ENCODE assay signal across 15 mouse cellular contexts in genomic region chr1:162036461-162036835, GRCm38 (mm10). TPM values are rescaled to one million over a fixed set of nuclear protein-coding genes. Genes with fewer than 3 reads are reported as not detected.
DNase-seq lines count a peak whose midpoint lies in the region; ATAC-seq and TF ChIP-seq lines count a peak whose summit lies in the region.
"Had no signal": no experiment of that assay in that cellular context is flagged by ENCODE, and none has a peak within 500 bp of the region (broad histone marks: within the 10 kb centered on the region; RNA-seq: fewer than 3 reads in every experiment).

No protein-coding gene starts in this region.

- 0 out of 2 replicates have a peak, but pooled peaks have one; percentile 32 for ATAC-seq in forebrain, embryonic 16.5 days
- no peak for ATAC-seq in forebrain, embryonic 13.5 days
- no peak for ATAC-seq in kidney, postnatal 0 days (replicated peaks; ENCODE audit: low FRiP score, low read depth)
- ATAC-seq in embryonic facial prominence, embryonic 11.5 days (replicated peaks; ENCODE audit: insufficient number of reproducible peaks, low FRiP score, low TSS enrichment, low read depth), result 0 out of 2 replicates have a peak, but pooled peaks have one; percentile 57
- ATAC-seq in intestine, embryonic 15.5 days, result peak; percentile 34; the same call in 1 of the 2 replicates
- ATAC-seq: Patski had no signal

- H3K4me2 ChIP-seq in forebrain, embryonic 16.5 days (ENCODE audit: low read length), result no peak overlapping the region
- no peak overlapping the region for H3K4me2 ChIP-seq in forebrain, embryonic 13.5 days
- no peak overlapping the region for H3K4me2 ChIP-seq in kidney, postnatal 0 days (ENCODE audit: low read length)
- H3K4me2 ChIP-seq in embryonic facial prominence, embryonic 11.5 days (ENCODE audit: low read depth, low read length), result no peak overlapping the region
- no peak overlapping the region for H3K4me2 ChIP-seq in intestine, embryonic 15.5 days (replicated peaks)
- H3K4me2 ChIP-seq: forebrain, embryonic 15.5 days had no signal

- no peak overlapping the region for H3K27ac ChIP-seq in forebrain, embryonic 16.5 days (ENCODE audit: low read length)
- H3K27ac ChIP-seq in forebrain, embryonic 13.5 days, result no peak overlapping the region; the same call in 1 of the 2 replicates
- peak overlapping the region; percentile 67 for H3K27ac ChIP-seq in kidney, postnatal 0 days
- 0 out of 2 replicates have a peak overlapping the region, but pooled peaks have one; percentile 47 for H3K27ac ChIP-seq in embryonic facial prominence, embryonic 11.5 days (replicated peaks; ENCODE audit: low read depth, low read length)
- H3K27ac ChIP-seq in intestine, embryonic 15.5 days, result peak overlapping the region; percentile 81

- H3K4me3 ChIP-seq in forebrain, embryonic 16.5 days (replicated peaks; ENCODE audit: low read length), result no peak overlapping the region
- H3K4me3 ChIP-seq in forebrain, embryonic 13.5 days, result no peak overlapping the region
- H3K4me3 ChIP-seq in kidney, postnatal 0 days (replicated peaks; ENCODE audit: low read depth, low read length), result no peak overlapping the region
- H3K4me3 ChIP-seq in embryonic facial prominence, embryonic 11.5 days (ENCODE audit: low read depth, low read length), result no peak overlapping the region
- H3K4me3 ChIP-seq in intestine, embryonic 15.5 days (replicated peaks), result no peak overlapping the region
- H3K4me3 ChIP-seq: forebrain, embryonic 15.5 days had no signal

- TF ChIP-seq CTCF in kidney, postnatal 0 days (IDR thresholded peaks at IDR 0.05; ENCODE audit: low read depth), result no peak

- H3K36me3 ChIP-seq in forebrain, embryonic 16.5 days (ENCODE audit: control insufficient read depth, insufficient read depth), result no peaks in the 10 kb centered on the region
- H3K36me3 ChIP-seq in forebrain, embryonic 13.5 days (ENCODE audit: poor library complexity, severe bottlenecking), result no peaks in the 10 kb centered on the region
- H3K36me3 ChIP-seq in kidney, postnatal 0 days (ENCODE audit: insufficient read depth, low read length), result no peaks in the 10 kb centered on the region
- no peaks in the 10 kb centered on the region for H3K36me3 ChIP-seq in embryonic facial prominence, embryonic 11.5 days (replicated peaks; ENCODE audit: control insufficient read depth, insufficient read depth, low read depth, low read length)
- no peaks in the 10 kb centered on the region for H3K36me3 ChIP-seq in intestine, embryonic 15.5 days
- H3K36me3 ChIP-seq: forebrain, embryonic 15.5 days had no signal

- WGBS in forebrain, embryonic 16.5 days, result 20% methylated on average over 5 of the region's 5 CpGs
- 30% methylated on average over 5 of the region's 5 CpGs for WGBS in forebrain, embryonic 13.5 days
- WGBS in kidney, postnatal 0 days, result 33% methylated on average over 5 of the region's 5 CpGs
- 15% methylated on average over 5 of the region's 5 CpGs for WGBS in embryonic facial prominence, embryonic 11.5 days
- WGBS in intestine, embryonic 15.5 days, result 14% methylated on average over 5 of the region's 5 CpGs

- H3K4me1 ChIP-seq in forebrain, embryonic 16.5 days (replicated peaks; ENCODE audit: control insufficient read depth, insufficient read depth, low read length), result peaks cover 17% of the 10 kb centered on the region
- H3K4me1 ChIP-seq in forebrain, embryonic 13.5 days, result peaks cover 20% of the 10 kb centered on the region
- H3K4me1 ChIP-seq in kidney, postnatal 0 days (replicated peaks; ENCODE audit: insufficient read depth, low read length), result peaks cover 7% of the 10 kb centered on the region
- H3K4me1 ChIP-seq in embryonic facial prominence, embryonic 11.5 days (ENCODE audit: control insufficient read depth, insufficient read depth, low read length), result no peaks in the 10 kb centered on the region
- peaks cover 23% of the 10 kb centered on the region for H3K4me1 ChIP-seq in intestine, embryonic 15.5 days (replicated peaks)

- H3K9ac ChIP-seq in forebrain, embryonic 16.5 days (replicated peaks; ENCODE audit: low read depth, low read length), result no peak overlapping the region
- H3K9ac ChIP-seq in forebrain, embryonic 13.5 days, result no peak overlapping the region
- no peak overlapping the region for H3K9ac ChIP-seq in kidney, postnatal 0 days (ENCODE audit: low read depth, low read length)
- H3K9ac ChIP-seq in embryonic facial prominence, embryonic 11.5 days (replicated peaks; ENCODE audit: low read length), result no peak overlapping the region
- H3K9ac ChIP-seq in intestine, embryonic 15.5 days, result no peak overlapping the region; the same call in 1 of the 2 replicates
- H3K9ac ChIP-seq: forebrain, embryonic 15.5 days had no signal

- no peaks in the 10 kb centered on the region for H3K27me3 ChIP-seq in forebrain, embryonic 16.5 days (replicated peaks; ENCODE audit: control insufficient read depth, insufficient read depth, low read length)
- no peaks in the 10 kb centered on the region for H3K27me3 ChIP-seq in forebrain, embryonic 13.5 days
- no peaks in the 10 kb centered on the region for H3K27me3 ChIP-seq in kidney, postnatal 0 days (ENCODE audit: insufficient read depth, low read length)
- no peaks in the 10 kb centered on the region for H3K27me3 ChIP-seq in embryonic facial prominence, embryonic 11.5 days (ENCODE audit: control insufficient read depth, insufficient read depth, low read length)
- H3K27me3 ChIP-seq in intestine, embryonic 15.5 days (replicated peaks), result no peaks in the 10 kb centered on the region
- H3K27me3 ChIP-seq: forebrain, embryonic 15.5 days; Patski had no signal

- DNase-seq in kidney, postnatal 0 days (ENCODE audit: low spot score), result no peak
- no peak for DNase-seq in kidney, postnatal 25 days
- DNase-seq in embryonic facial prominence, embryonic 11.5 days (ENCODE audit: low spot score), result peak; percentile 63
- no peak for DNase-seq in spleen, postnatal 14 days (ENCODE audit: low spot score in 2 of 2)
- no peak for DNase-seq in spleen, postnatal 4 days (ENCODE audit: low spot score in 2 of 2)
- DNase-seq: cerebellum, adult 9-10 months; layer of hippocampus, postnatal 36 days; midbrain, embryonic 14.5 days had no signal

- H3K9me3 ChIP-seq in forebrain, embryonic 16.5 days (ENCODE audit: control insufficient read depth, low read length), result peaks cover 2% of the 10 kb centered on the region; the same call in 1 of the 2 replicates
- H3K9me3 ChIP-seq in forebrain, embryonic 13.5 days (replicated peaks), result peaks cover 3% of the 10 kb centered on the region; the same call in 1 of the 2 replicates
- H3K9me3 ChIP-seq in kidney, postnatal 0 days (replicated peaks; ENCODE audit: low read length), result no peaks in the 10 kb centered on the region
- no peaks in the 10 kb centered on the region for H3K9me3 ChIP-seq in embryonic facial prominence, embryonic 11.5 days (replicated peaks; ENCODE audit: control insufficient read depth, low read length)
- H3K9me3 ChIP-seq in intestine, embryonic 15.5 days, result no peaks in the 10 kb centered on the region
- H3K9me3 ChIP-seq: forebrain, embryonic 15.5 days had no signal

RNA-seq across cellular contexts. Expression of gene 4930558K02Rik, which starts 57.0 kb away (rescaled TPM):
- not detected in 2 replicates for polyA plus RNA-seq in forebrain, embryonic 16.5 days (2015; fragmentation: Nextera tagmentation; extraction: Ambion mirVana)
- polyA plus RNA-seq in forebrain, embryonic 13.5 days (2015; fragmentation: Nextera tagmentation; extraction: Ambion mirVana), result not detected in 2 replicates
- polyA plus RNA-seq in kidney, postnatal 0 days (2015; fragmentation: Nextera tagmentation; extraction: Ambion mirVana), result not detected in 2 replicates
- not detected in 2 replicates for polyA plus RNA-seq in embryonic facial prominence, embryonic 11.5 days (2014; fragmentation: Nextera tagmentation; extraction: Ambion mirVana)
- polyA plus RNA-seq in intestine, embryonic 15.5 days (2015; fragmentation: Nextera tagmentation; extraction: Ambion mirVana), result not detected in 2 replicates
- polyA plus RNA-seq: C2C12; liver, embryonic 16.5 days; midbrain, embryonic 14.5 days; Patski had no signal

Comparison
In these comparisons a context has a peak if more than half of its experiments do, and no peak if none do; other contexts are left out.
1. ATAC-seq: peak in forebrain, embryonic 16.5 days (single experiment), embryonic facial prominence, embryonic 11.5 days (single experiment) and intestine, embryonic 15.5 days (single experiment); none in forebrain, embryonic 13.5 days (single experiment) and kidney, postnatal 0 days (single experiment).
2. H3K27ac ChIP-seq: peak in kidney, postnatal 0 days (single experiment), embryonic facial prominence, embryonic 11.5 days (single experiment) and intestine, embryonic 15.5 days (single experiment); none in forebrain, embryonic 16.5 days (single experiment) and forebrain, embryonic 13.5 days (single experiment).